6 mouse cellular contexts compared by ENCODE assay signal in genomic region chr12:87277251-87277650, GRCm38 (mm10). TPM values are rescaled to one million over a fixed set of nuclear protein-coding genes. Genes with fewer than 3 reads are reported as not detected.
"Had no signal": no experiment of that assay in that cellular context is flagged by ENCODE, and none has a peak within 500 bp of the region (broad histone marks: within the 10 kb centered on the region; RNA-seq: fewer than 3 reads in every experiment).

No protein-coding gene starts in this region.

RNA-seq across cellular contexts. Expression of gene Ism2, which starts 22.3 kb away (rescaled TPM):
- total RNA-seq: gastrocnemius, adult 18-20 months; gastrocnemius, adult 8-10 months; gastrocnemius, postnatal 36 days; heart, adult 2 months; heart, postnatal 25 days had no signal
- polyA plus RNA-seq: inflammation-experienced regulatory T-cells, adult 6 months had no signal
